Comparison of ENCODE assay signal across 11 mouse cellular contexts in genomic region chr1:181793541-181793940, GRCm38 (mm10). TPM values are rescaled to one million over a fixed set of nuclear protein-coding genes. Genes with fewer than 3 reads are reported as not detected.
DNase-seq lines count a peak whose midpoint lies in the region; ATAC-seq and TF ChIP-seq lines count a peak whose summit lies in the region.
"Had no signal": no experiment of that assay in that cellular context is flagged by ENCODE, and none has a peak within 500 bp of the region (broad histone marks: within the 10 kb centered on the region; RNA-seq: fewer than 3 reads in every experiment).

No protein-coding gene starts in this region.

- no peaks in the 10 kb centered on the region for H3K36me3 ChIP-seq in intestine, embryonic 14.5 days (ENCODE audit: control insufficient read depth, insufficient read depth, low read length)
- no peaks in the 10 kb centered on the region for H3K36me3 ChIP-seq in intestine, postnatal 0 days (ENCODE audit: control insufficient read depth, insufficient read depth)
- no peaks in the 10 kb centered on the region for H3K36me3 ChIP-seq in embryonic facial prominence, embryonic 15.5 days
- H3K36me3 ChIP-seq in lung, embryonic 14.5 days (ENCODE audit: insufficient read depth), result no peaks in the 10 kb centered on the region
- H3K36me3 ChIP-seq: G1E had no signal

- DNase-seq in intestine, embryonic 14.5 days (ENCODE audit: low spot score), result no peak
- peak; percentile 78 for DNase-seq in heart, postnatal 4 days
- peak; percentile 94 for DNase-seq in lung, embryonic 14.5 days
- DNase-seq in urinary bladder, adult 2 months (ENCODE audit: low spot score), result no peak
- DNase-seq in cerebellum, adult 11-12 months, result no peak

- TF ChIP-seq CTCF in intestine, postnatal 0 days (IDR thresholded peaks at IDR 0.05; ENCODE audit: low read depth), result no peak
- TF ChIP-seq CTCF in lung, embryonic 14.5 days (IDR thresholded peaks at IDR 0.05; ENCODE audit: low read depth), result no peak

- 27% methylated on average over 2 of the region's 2 CpGs for WGBS in intestine, embryonic 14.5 days
- WGBS in intestine, postnatal 0 days, result 36% methylated on average over 2 of the region's 2 CpGs
- WGBS in embryonic facial prominence, embryonic 15.5 days, result 18% methylated on average over 2 of the region's 2 CpGs
- 22% methylated on average over 2 of the region's 2 CpGs for WGBS in lung, embryonic 14.5 days

- no peak overlapping the region for H3K4me3 ChIP-seq in intestine, embryonic 14.5 days (ENCODE audit: low read depth, low read length)
- no peak overlapping the region for H3K4me3 ChIP-seq in intestine, postnatal 0 days (ENCODE audit: low read depth, low read length)
- no peak overlapping the region for H3K4me3 ChIP-seq in embryonic facial prominence, embryonic 15.5 days (replicated peaks)
- H3K4me3 ChIP-seq in lung, embryonic 14.5 days (ENCODE audit: low read depth, low read length), result no peak overlapping the region
- H3K4me3 ChIP-seq: erythroblast, embryonic 14.5 days had no signal

- no peaks in the 10 kb centered on the region for H3K9me3 ChIP-seq in intestine, embryonic 14.5 days (ENCODE audit: control insufficient read depth, low read length)
- H3K9me3 ChIP-seq in intestine, postnatal 0 days (ENCODE audit: control insufficient read depth), result no peaks in the 10 kb centered on the region
- no peaks in the 10 kb centered on the region for H3K9me3 ChIP-seq in embryonic facial prominence, embryonic 15.5 days (replicated peaks)
- no peaks in the 10 kb centered on the region for H3K9me3 ChIP-seq in lung, embryonic 14.5 days (ENCODE audit: low read depth, low read length)
- H3K9me3 ChIP-seq: G1E had no signal

- H3K27ac ChIP-seq in intestine, embryonic 14.5 days (ENCODE audit: low read depth), result 0 out of 2 replicates have a peak overlapping the region, but pooled peaks have one; percentile 38
- H3K27ac ChIP-seq in intestine, postnatal 0 days (ENCODE audit: low read depth, low read length), result no peak overlapping the region
- peak overlapping the region; percentile 65; the same call in 1 of the 2 replicates for H3K27ac ChIP-seq in embryonic facial prominence, embryonic 15.5 days (replicated peaks)
- H3K27ac ChIP-seq in lung, embryonic 14.5 days (ENCODE audit: low read depth), result no peak overlapping the region; the same call in 1 of the 2 replicates
- H3K27ac ChIP-seq: macrophage had no signal

- no peak overlapping the region for H3K4me2 ChIP-seq in intestine, embryonic 14.5 days (ENCODE audit: low read length)
- H3K4me2 ChIP-seq in intestine, postnatal 0 days (replicated peaks; ENCODE audit: low read depth), result no peak overlapping the region
- H3K4me2 ChIP-seq in embryonic facial prominence, embryonic 15.5 days (replicated peaks), result no peak overlapping the region
- H3K4me2 ChIP-seq in lung, embryonic 14.5 days, result no peak overlapping the region

- H3K27me3 ChIP-seq in intestine, embryonic 14.5 days (replicated peaks; ENCODE audit: control insufficient read depth, insufficient read depth, low read length), result no peaks in the 10 kb centered on the region
- no peaks in the 10 kb centered on the region for H3K27me3 ChIP-seq in intestine, postnatal 0 days (replicated peaks; ENCODE audit: control insufficient read depth, insufficient read depth, low read length)
- H3K27me3 ChIP-seq in embryonic facial prominence, embryonic 15.5 days, result no peaks in the 10 kb centered on the region
- H3K27me3 ChIP-seq in lung, embryonic 14.5 days (ENCODE audit: insufficient read depth, low read length), result no peaks in the 10 kb centered on the region

- H3K4me1 ChIP-seq in intestine, embryonic 14.5 days (replicated peaks; ENCODE audit: control insufficient read depth, insufficient read depth, low read length), result peaks cover 5% of the 10 kb centered on the region; the same call in 1 of the 2 replicates
- no peaks in the 10 kb centered on the region for H3K4me1 ChIP-seq in intestine, postnatal 0 days (replicated peaks; ENCODE audit: control insufficient read depth, insufficient read depth, low read length)
- 0 out of 2 replicates have a peak, but pooled peaks cover 8% of the 10 kb centered on the region for H3K4me1 ChIP-seq in embryonic facial prominence, embryonic 15.5 days
- peaks cover 4% of the 10 kb centered on the region; the same call in 1 of the 2 replicates for H3K4me1 ChIP-seq in lung, embryonic 14.5 days (ENCODE audit: insufficient read depth)

- ATAC-seq in intestine, embryonic 14.5 days (replicated peaks; ENCODE audit: low FRiP score, low TSS enrichment, low read depth), result no peak
- ATAC-seq in intestine, postnatal 0 days, result no peak
- no peak for ATAC-seq in embryonic facial prominence, embryonic 15.5 days (ENCODE audit: insufficient number of reproducible peaks, low FRiP score, low TSS enrichment, low read depth)
- peak; percentile 79; the same call in 1 of the 2 replicates for ATAC-seq in lung, embryonic 14.5 days (ENCODE audit: insufficient read depth)
- ATAC-seq in granulocyte monocyte progenitor cell, adult 5-6 weeks (replicated peaks; ENCODE audit: poor library complexity, severe bottlenecking), result no peak

- H3K9ac ChIP-seq in intestine, embryonic 14.5 days (ENCODE audit: low read length), result no peak overlapping the region
- H3K9ac ChIP-seq in intestine, postnatal 0 days (ENCODE audit: low read depth, low read length), result no peak overlapping the region
- H3K9ac ChIP-seq in embryonic facial prominence, embryonic 15.5 days, result no peak overlapping the region
- H3K9ac ChIP-seq in lung, embryonic 14.5 days, result no peak overlapping the region

RNA-seq across cellular contexts. Expression of gene Lbr, which starts 49.3 kb away (rescaled TPM):
- polyA plus RNA-seq in intestine, embryonic 14.5 days (2014; fragmentation: Nextera tagmentation; extraction: Ambion mirVana), result 157 and 168 TPM in 2 replicates
- polyA plus RNA-seq in intestine, postnatal 0 days (2015; fragmentation: Nextera tagmentation; extraction: Ambion mirVana), result 34.4 and 37.7 TPM in 2 replicates
- polyA plus RNA-seq in embryonic facial prominence, embryonic 15.5 days (2015; fragmentation: Nextera tagmentation; extraction: Ambion mirVana), result 83.3 and 88.8 TPM in 2 replicates
- total RNA-seq in heart, postnatal 4 days (2021), result 10 to 100 TPM; 46.0 to 47.7 TPM
- polyA plus RNA-seq in lung, embryonic 14.5 days (2014; fragmentation: Nextera tagmentation; extraction: Ambion mirVana), result 137 and 141 TPM in 2 replicates
- 132 and 145 TPM in 2 replicates for total RNA-seq in granulocyte monocyte progenitor cell, adult 5-6 weeks (2014; fragmentation: Nextera tagmentation)
- 245 and 274 TPM in 2 replicates for total RNA-seq in granulocyte monocyte progenitor cell, adult 5-6 weeks (2017)
- 24.7 and 25.4 TPM in 2 replicates for polyA plus RNA-seq in urinary bladder, adult 2 months (2012; rRNA removed)

Comparison
In these comparisons a context has a peak if more than half of its experiments do, and no peak if none do; other contexts are left out.
1. H3K27ac ChIP-seq: peak in intestine, embryonic 14.5 days (single experiment) and embryonic facial prominence, embryonic 15.5 days (single experiment); none in intestine, postnatal 0 days (single experiment) and lung, embryonic 14.5 days (single experiment).
2. DNase-seq: peak in heart, postnatal 4 days (single experiment) and lung, embryonic 14.5 days (single experiment); none in intestine, embryonic 14.5 days (single experiment), urinary bladder, adult 2 months (single experiment) and cerebellum, adult 11-12 months (single experiment).